Mouse (Mus musculus) lung, postnatal 10 days (tissue): ENCODE measurements around the gene Adam15.

Source experiments
- DNase-seq: peaks from one replicate; pipeline ENCODE4 v3.0.0; 2021

Gene Adam15

GRCm38 (mm10) chr3:89321183-89322130 is 28.3 kb downstream of the Adam15 start:
- DNase-seq = no peak

- DNase-seq = no peak
Observed at GRCm38 (mm10) chr3:89320581-89321182, 29.1 kb downstream of the Adam15 start.

GRCm38 (mm10) chr3:89319591-89320350 is 30.0 kb downstream of the Adam15 start:
- DNase-seq = no peak

- DNase-seq = no peak
Observed at GRCm38 (mm10) chr3:89318971-89319590, 30.7 kb downstream of the Adam15 start.

- DNase-seq = no peak
Observed at GRCm38 (mm10) chr3:89318316-89318715, 31.5 kb downstream of the Adam15 start.

GRCm38 (mm10) chr3:89317246-89317645 is 32.5 kb downstream of the Adam15 start:
- DNase-seq = no peak

GRCm38 (mm10) chr3:89316833-89317232 is 33.0 kb downstream of the Adam15 start:
- peak; percentile 93 for DNase-seq

- no peak for DNase-seq
Observed at GRCm38 (mm10) chr3:89315930-89316831, 33.6 kb downstream of the Adam15 start.

- peak; percentile 93 for DNase-seq
Observed at GRCm38 (mm10) chr3:89315195-89315929, 34.4 kb downstream of the Adam15 start.

GRCm38 (mm10) chr3:89314791-89315190 is 35.0 kb downstream of the Adam15 start:
- peak; percentile 59 for DNase-seq

GRCm38 (mm10) chr3:89314340-89314739 is 35.5 kb downstream of the Adam15 start:
- peak; percentile 75 for DNase-seq

- peak; percentile 83 for DNase-seq
Observed at GRCm38 (mm10) chr3:89308089-89308488, 41.7 kb downstream of the Adam15 start.

GRCm38 (mm10) chr3:89305551-89306325 is 44.1 kb downstream of the Adam15 start:
- no peak for DNase-seq

- DNase-seq = no peak
Observed at GRCm38 (mm10) chr3:89305105-89305504, 44.7 kb downstream of the Adam15 start.

GRCm38 (mm10) chr3:89304440-89304839 is 45.4 kb downstream of the Adam15 start:
- DNase-seq = no peak

GRCm38 (mm10) chr3:89300514-89300913 is 49.3 kb downstream of the Adam15 start:
- no peak for DNase-seq

GRCm38 (mm10) chr3:89300071-89300470 is 49.7 kb downstream of the Adam15 start:
- DNase-seq = no peak

GRCm38 (mm10) chr3:89299499-89299898 is 50.3 kb downstream of the Adam15 start:
- peak; percentile 52 for DNase-seq

- DNase-seq = no peak
Observed at GRCm38 (mm10) chr3:89298908-89299307, 50.9 kb downstream of the Adam15 start.

GRCm38 (mm10) chr3:89296761-89297396 is 52.9 kb downstream of the Adam15 start:
- DNase-seq = no peak
